ENCODE assay signal across 31 mouse cellular contexts in genomic region chr5:66462665-66463064, GRCm38 (mm10).
"Had no signal": no experiment of that assay in that cellular context is flagged by ENCODE, and none has a peak within 500 bp of the region (broad histone marks: within the 10 kb centered on the region; RNA-seq: fewer than 3 reads in every experiment).

No protein-coding gene starts in this region.

- H3K9ac ChIP-seq: heart, embryonic 13.5 days; heart, embryonic 15.5 days; hindbrain, embryonic 12.5 days; hindbrain, embryonic 13.5 days; hindbrain, embryonic 14.5 days; hindbrain, embryonic 15.5 days; intestine, embryonic 15.5 days had no signal

- H3K9me3 ChIP-seq: heart, embryonic 10.5 days; heart, embryonic 13.5 days; heart, embryonic 15.5 days; hindbrain, embryonic 10.5 days; hindbrain, embryonic 13.5 days; hindbrain, embryonic 15.5 days; intestine, embryonic 15.5 days had no signal

- H3K4me3 ChIP-seq: heart, adult 2 months; heart, embryonic 10.5 days; heart, embryonic 13.5 days; heart, embryonic 15.5 days; hindbrain, embryonic 10.5 days; hindbrain, embryonic 12.5 days; hindbrain, embryonic 13.5 days; hindbrain, embryonic 15.5 days; intestine, embryonic 15.5 days; layer of hippocampus, adult 2 months; left cerebral cortex, adult 2 months had no signal

- H3K36me3 ChIP-seq: heart, embryonic 15.5 days; hindbrain, embryonic 12.5 days; hindbrain, embryonic 15.5 days; intestine, embryonic 15.5 days had no signal

- H3K4me2 ChIP-seq: heart, embryonic 11.5 days; heart, embryonic 13.5 days; heart, embryonic 15.5 days; hindbrain, embryonic 12.5 days; hindbrain, embryonic 13.5 days; hindbrain, embryonic 14.5 days; hindbrain, embryonic 15.5 days; intestine, embryonic 15.5 days had no signal

- ATAC-seq: hindbrain, embryonic 16.5 days; hindbrain, postnatal 0 days; inflammation-experienced regulatory T-cells, adult 6 months; intestine, embryonic 15.5 days; intestine, embryonic 16.5 days; intestine, postnatal 0 days had no signal

- H3K4me1 ChIP-seq: heart, embryonic 15.5 days; hindbrain, embryonic 10.5 days; hindbrain, embryonic 12.5 days had no signal

- DNase-seq: heart, adult 2 months; heart, postnatal 10 days; heart, postnatal 14 days; heart, postnatal 36 days; heart, postnatal 4 days; kidney, adult 11 months; kidney, adult 18-20 months; kidney, adult 8-10 months; kidney, postnatal 14 days; kidney, postnatal 25 days; kidney, postnatal 4 days; layer of hippocampus, adult 9-11 months; layer of hippocampus, postnatal 36 days had no signal

- H3K27ac ChIP-seq: heart, adult 2 months; heart, embryonic 10.5 days; heart, embryonic 13.5 days; heart, embryonic 15.5 days; hindbrain, embryonic 10.5 days; hindbrain, embryonic 12.5 days; hindbrain, embryonic 13.5 days; hindbrain, embryonic 14.5 days; hindbrain, embryonic 15.5 days; hindbrain, postnatal 0 days; intestine, embryonic 15.5 days; kidney, postnatal 0 days; layer of hippocampus, adult 2 months; left cerebral cortex, adult 2 months had no signal

- H3K27me3 ChIP-seq: heart, embryonic 13.5 days; heart, embryonic 15.5 days; hindbrain, embryonic 12.5 days; hindbrain, embryonic 13.5 days; hindbrain, embryonic 15.5 days; intestine, embryonic 15.5 days had no signal
